Mouse (Mus musculus) CH12.LX (cell line): Measurements from ENCODE around the gene Musk. TPM values are rescaled to one million over a fixed set of nuclear protein-coding genes. Genes with fewer than 3 reads are reported as not detected.

ENCODE experiments used
- DNase-seq: peaks from one replicate; pipeline ENCODE4 v3.0.0-alpha.2; 2013; ENCODE audit errors: extremely low read depth
- H3K27ac ChIP-seq: 2 replicates; pipeline ENCODE4 v1.5.1; 2012; ENCODE audit warnings: low read depth, mild to moderate bottlenecking, control low read depth, moderate library complexity; ENCODE audit not compliant: insufficient read depth
- H3K27me3 ChIP-seq: replicated peaks from 2 replicates; pipeline ENCODE3; 2012; ENCODE audit warnings: inconsistent platforms
- H3K36me3 ChIP-seq, 2 experiments: replicated peaks in 1 of 2; 2 replicates each; pipeline versions ENCODE3 to v1.6.1; 2012; ENCODE audit warnings: inconsistent platforms in 1 of 2, low read length in 1 of 2, mild to moderate bottlenecking in 1 of 2, mixed read lengths in 1 of 2, moderate library complexity in 1 of 2; ENCODE audit not compliant: control insufficient read depth in 1 of 2, insufficient read depth in 1 of 2
- H3K4me1 ChIP-seq, 2 experiments: 2 replicates each; pipeline ENCODE4 v1.6.1; 2012; ENCODE audit warnings: inconsistent platforms in 1 of 2, moderate library complexity in 1 of 2; ENCODE audit not compliant: insufficient read depth in 2 of 2, control insufficient read depth in 1 of 2
- H3K4me2 ChIP-seq: 2 replicates; pipeline ENCODE4 v1.6.1; 2012; ENCODE audit warnings: low read depth, mild to moderate bottlenecking, control low read depth; ENCODE audit not compliant: poor library complexity, insufficient read depth, severe bottlenecking
- H3K4me3 ChIP-seq, 3 experiments: fragments of 150-350 bp in 1 of 3; sonication (generic) in 1 of 3; replicated peaks in 1 of 3; 2 replicates each; pipeline versions ENCODE3 to v1.5.1; 2011 to 2012; ENCODE audit warnings: low read depth in 2 of 3, low read length in 2 of 3, mild to moderate bottlenecking in 2 of 3, moderate library complexity in 2 of 3, control low read depth in 1 of 3, improper control_type of control experiment in 1 of 3, inconsistent platforms in 1 of 3, mixed read lengths in 1 of 3; ENCODE audit not compliant: poor library complexity in 1 of 3
- H3K79me2 ChIP-seq: replicated peaks from 2 replicates; pipeline ENCODE4 v1.6.1; 2012; ENCODE audit warnings: mild to moderate bottlenecking, moderate library complexity; ENCODE audit not compliant: control insufficient read depth, poor library complexity, insufficient read depth, severe bottlenecking; ENCODE audit errors: extremely low read depth
- H3K9ac ChIP-seq: 2 replicates; pipeline ENCODE4 v1.6.1; 2012; ENCODE audit warnings: low read depth, mild to moderate bottlenecking, control low read depth, moderate library complexity; ENCODE audit not compliant: insufficient read depth
- H3K9me3 ChIP-seq: replicated peaks from 2 replicates; pipeline ENCODE3; 2012; ENCODE audit warnings: low read length, inconsistent platforms, mixed read lengths
- BHLHE40 ChIP-seq: IDR thresholded peaks from 2 replicates; pipeline ENCODE4 v1.6.1; 2011; ENCODE audit warnings: mild to moderate bottlenecking, low read depth, low read length, improper control_type of control experiment
- CHD1 ChIP-seq: IDR thresholded peaks from 2 replicates; pipeline ENCODE4 v1.6.1; 2012; ENCODE audit warnings: low read depth, low read length, improper control_type of control experiment, inconsistent platforms
- E2F4 ChIP-seq: IDR thresholded peaks from 2 replicates; pipeline ENCODE4 v1.6.1; 2011; ENCODE audit warnings: low read depth, low read length, improper control_type of control experiment; ENCODE audit not compliant: insufficient replicate concordance
- EP300 ChIP-seq: IDR thresholded peaks from 2 replicates; pipeline ENCODE4 v1.6.1; 2011; ENCODE audit warnings: low read length, improper control_type of control experiment
- ETS1 ChIP-seq: conservative IDR thresholded peaks from 2 replicates; pipeline ENCODE4 v1.6.1; 2012; ENCODE audit warnings: low read depth, mild to moderate bottlenecking, inconsistent platforms, low read length, improper control_type of control experiment, moderate library complexity
- GABPA ChIP-seq: IDR thresholded peaks from 2 replicates; pipeline ENCODE4 v1.6.1; 2012; ENCODE audit warnings: low read depth, low read length, improper control_type of control experiment, inconsistent platforms; ENCODE audit not compliant: insufficient replicate concordance
- HCFC1 ChIP-seq: IDR thresholded peaks from 2 replicates; pipeline ENCODE4 v1.6.1; 2012; ENCODE audit warnings: low read depth, mild to moderate bottlenecking, inconsistent platforms, low read length, improper control_type of control experiment
- MAFK ChIP-seq: IDR thresholded peaks from 2 replicates; pipeline ENCODE4 v1.6.1; 2011; ENCODE audit warnings: low read length, improper control_type of control experiment; ENCODE audit not compliant: insufficient replicate concordance
- MAX ChIP-seq: IDR thresholded peaks from 2 replicates; pipeline ENCODE4 v1.6.1; 2011; ENCODE audit warnings: low read length, improper control_type of control experiment
- MXI1 ChIP-seq: IDR thresholded peaks from 2 replicates; pipeline ENCODE4 v1.6.1; 2011; ENCODE audit warnings: mild to moderate bottlenecking, low read depth, low read length, improper control_type of control experiment
- NRF1 ChIP-seq: IDR thresholded peaks from 2 replicates; pipeline ENCODE4 v1.6.1; 2014; ENCODE audit warnings: low read depth, mild to moderate bottlenecking, inconsistent platforms, low read length, improper control_type of control experiment, moderate library complexity
- PAX5 ChIP-seq: IDR thresholded peaks from 2 replicates; pipeline ENCODE4 v1.6.1; 2012; ENCODE audit warnings: low read length, inconsistent platforms, mixed read lengths
- POLR2A ChIP-seq: IDR thresholded peaks from 2 replicates; pipeline ENCODE4 v1.6.1; 2011; ENCODE audit warnings: low read depth, mild to moderate bottlenecking, improper control_type of control experiment, low read length
- POLR2AphosphoS2 ChIP-seq: IDR thresholded peaks from 2 replicates; pipeline ENCODE4 v1.6.1; 2011; ENCODE audit warnings: low read depth, low read length, improper control_type of control experiment
- SMC3 ChIP-seq: IDR thresholded peaks from 2 replicates; pipeline ENCODE4 v1.6.1; 2011; ENCODE audit warnings: low read depth, low read length, improper control_type of control experiment
- UBTF ChIP-seq: IDR thresholded peaks from 2 replicates; pipeline ENCODE4 v1.6.1; 2012; ENCODE audit warnings: low read depth, mild to moderate bottlenecking, inconsistent platforms, low read length, improper control_type of control experiment, moderate library complexity
- USF1 ChIP-seq: IDR thresholded peaks from 2 replicates; pipeline ENCODE4 v1.6.1; 2014; ENCODE audit warnings: low read depth, mild to moderate bottlenecking, inconsistent platforms, low read length, improper control_type of control experiment
- ZC3H11A ChIP-seq: IDR thresholded peaks from 2 replicates; pipeline ENCODE4 v1.6.1; 2012; ENCODE audit warnings: low read depth, mild to moderate bottlenecking, inconsistent platforms, low read length, improper control_type of control experiment
- ZKSCAN1 ChIP-seq: IDR thresholded peaks from 2 replicates; pipeline ENCODE4 v1.6.1; 2012; ENCODE audit warnings: low read depth, inconsistent platforms, low read length, improper control_type of control experiment, borderline replicate concordance
- dilution Hi-C: fragments of 300-500 bp; cut with MboI; formaldehyde crosslinking; loops from 2 replicates; pipeline ENCODE4 v1.14.3; 2020; ENCODE audit warnings: low sequenced_read_pairs; ENCODE audit not compliant: extremely low pct_unique_long_range_greater_than_20kb, extremely low pct_ligation_motif_present
- in situ Hi-C: fragments of 300-500 bp; cut with MboI; formaldehyde crosslinking; loops from 3 replicates; pipeline ENCODE4 v1.14.3; 2019; ENCODE audit warnings: low sequenced_read_pairs, low pct_ligation_motif_present, low pct_unique_long_range_greater_than_20kb, mixed read lengths
- polyA plus RNA-seq: library from polyadenylated mRNA; unstranded; fragments of >175 nt; gene quantifications from 2 replicates; pipeline ENCODE4 v1.2.1, GENCODE M21; 2012; ENCODE audit warnings: low read depth; ENCODE audit not compliant: insufficient read length
- total RNA-seq, 2 experiments: library from RNA; depleted of rRNA; stranded (reverse); fragments of 300-350 nt in 1 of 2; fragments of >200 nt in 1 of 2; gene quantifications; 2 replicates each; pipeline ENCODE4 v1.2.3; 2012 to 2014

The Musk gene
- total and polyA plus RNA-seq, 3 experiments = not detected

GRCm38 (mm10) chr4:58278368-58278767 lies 7.4 kb upstream of the Musk start:
- in situ Hi-C loops = loop anchor here (25.0 kb wide), 1 partner anchor 459 kb away; no protein-coding TSS in a partner anchor
- Histone ChIP-seq H3K4me3 (no peak overlapping the region), H3K36me3 (no peaks in the 10 kb centered on the region), H3K9ac (no peak overlapping the region), H3K9me3 (no peaks in the 10 kb centered on the region), H3K79me2 (no peaks in the 10 kb centered on the region), H3K27ac (no peak overlapping the region), H3K4me2 (no peak overlapping the region), H3K27me3 (no peaks in the 10 kb centered on the region), H3K4me1 (peaks cover 0 to 6% of the 10 kb centered on the region in 2 experiments; a peak in 1 of 4 replicates)
- TF ChIP-seq PAX5 = no peak
- TF ChIP-seq BHLHE40 = no peak
- no peak for TF ChIP-seq UBTF
- no peak for TF ChIP-seq NRF1
- no peak for TF ChIP-seq EP300
- TF ChIP-seq GABPA = no peak
- no peak for TF ChIP-seq ETS1
- TF ChIP-seq ZC3H11A = no peak
- no peak for TF ChIP-seq CHD1
- TF ChIP-seq USF1 = no peak
- TF ChIP-seq ZKSCAN1 = no peak
- TF ChIP-seq MAFK = no peak
- no peak for TF ChIP-seq POLR2AphosphoS2
- no peak for TF ChIP-seq HCFC1
- no peak for TF ChIP-seq E2F4
- TF ChIP-seq SMC3 = no peak
- dilution Hi-C loops = no loop called here
- no peak for DNase-seq

- Histone ChIP-seq H3K4me3 (no peak overlapping the region), H3K36me3 (no peaks in the 10 kb centered on the region), H3K4me2 (no peak overlapping the region), H3K4me1 (peaks cover 0 to 6% of the 10 kb centered on the region in 2 experiments; a peak in 1 of 4 replicates), H3K27ac (no peak overlapping the region), H3K9me3 (no peaks in the 10 kb centered on the region), H3K79me2 (no peaks in the 10 kb centered on the region), H3K9ac (no peak overlapping the region), H3K27me3 (no peaks in the 10 kb centered on the region)
- no peak for DNase-seq
- dilution Hi-C loops (no loop called here), in situ Hi-C loops (loop anchor here (25.0 kb wide), 1 partner anchor 457 kb away; no protein-coding TSS in a partner anchor)
- TF ChIP-seq MXI1 (no peak), POLR2A (no peak), MAX (no peak)
These were observed 5.6 kb upstream of the Musk start for GRCm38 (mm10) chr4:58280121-58280520.
